Mouse (Mus musculus): ENCODE data around the gene Slc25a44. TPM values are rescaled to one million over a fixed set of nuclear protein-coding genes. Genes with fewer than 3 reads are reported as not detected.
"Not testable (repeated sequence)": the region's sequence is repeated elsewhere in the genome, so short reads cannot be mapped to it uniquely, and the experiment has no call there.

The Slc25a44 gene
- polyA plus RNA-seq, 1 experiment from 2014 or later, result 10.4 TPM

- ATAC-seq (ENCODE audit: low read depth) (peak; percentile 91), DNase-seq (peak; percentile 91)
- H3K4me1 ChIP-seq (replicated peaks), result peaks cover 75% of the 10 kb centered on the region
- H3K4me3 ChIP-seq (replicated peaks), result peak within 1 kb of the TSS; percentile 77
- peaks cover 43% of the 10 kb centered on the region for H3K36me3 ChIP-seq
- H3K27me3 ChIP-seq, result no peaks in the 10 kb centered on the region
- H3K27ac ChIP-seq, result peak within 1 kb of the TSS; percentile 91
- H3K9ac ChIP-seq, result peak within 1 kb of the TSS; percentile 86
- under 1% methylated on average over 54 of the region's 54 CpGs for WGBS (ENCODE audit: insufficient replicate concordance)
- no peaks in the 10 kb centered on the region for H3K9me3 ChIP-seq (replicated peaks)
- H3K4me2 ChIP-seq, result peak within 1 kb of the TSS; percentile 92
Observed at GRCm38 (mm10) chr3:88409741-88410644, 14.9 kb downstream of the Slc25a44 start, which contains the start of gene Pmf1. TSS of gene Pmf1 (minus strand) at chr3:88410331.

GRCm38 (mm10) chr3:88408953-88409352 is 16.0 kb downstream of the Slc25a44 start:
- Histone ChIP-seq H3K27me3 (no peaks in the 10 kb centered on the region), H3K27ac (peak overlapping the region; percentile 91), H3K36me3 (peaks cover 43% of the 10 kb centered on the region), H3K9ac (peak overlapping the region; percentile 86), H3K4me2 (peak overlapping the region; percentile 92), H3K4me3 (replicated peaks) (peak overlapping the region; percentile 77), H3K4me1 (replicated peaks) (peaks cover 71% of the 10 kb centered on the region), H3K9me3 (replicated peaks) (no peaks in the 10 kb centered on the region)
- no peak for DNase-seq
- WGBS (ENCODE audit: insufficient replicate concordance), result 32% methylated on average over 5 of the region's 5 CpGs
- no peak for ATAC-seq (ENCODE audit: low read depth)

- ATAC-seq (ENCODE audit: low read depth) (no peak), DNase-seq (no peak)
- 53% methylated on average over 7 of the region's 7 CpGs for WGBS (ENCODE audit: insufficient replicate concordance)
- Histone ChIP-seq H3K27me3 (no peaks in the 10 kb centered on the region), H3K27ac (no peak overlapping the region), H3K4me2 (peak overlapping the region; percentile 2; the same call in 1 of the 2 replicates), H3K4me1 (replicated peaks) (peaks cover 58% of the 10 kb centered on the region), H3K4me3 (replicated peaks) (no peak overlapping the region; the same call in 1 of the 2 replicates), H3K9me3 (replicated peaks) (no peaks in the 10 kb centered on the region), H3K9ac (peak overlapping the region; percentile 4; the same call in 1 of the 2 replicates), H3K36me3 (peaks cover 40% of the 10 kb centered on the region)
Observed at GRCm38 (mm10) chr3:88407529-88407928, 17.4 kb downstream of the Slc25a44 start.

- DNase-seq, result peak; percentile 63
- no peaks in the 10 kb centered on the region for H3K9me3 ChIP-seq (replicated peaks)
- no peak for ATAC-seq (ENCODE audit: low read depth)
- no peak overlapping the region for H3K4me3 ChIP-seq (replicated peaks)
- 4% methylated on average over 2 of the region's 2 CpGs for WGBS (ENCODE audit: insufficient replicate concordance)
- no peak overlapping the region for H3K27ac ChIP-seq
- peaks cover 40% of the 10 kb centered on the region for H3K36me3 ChIP-seq
- H3K4me2 ChIP-seq, result 0 out of 2 replicates have a peak overlapping the region, but pooled peaks have one; percentile 2
- peak overlapping the region; percentile 22; the same call in 1 of the 2 replicates for H3K9ac ChIP-seq
- no peaks in the 10 kb centered on the region for H3K27me3 ChIP-seq
- peaks cover 54% of the 10 kb centered on the region for H3K4me1 ChIP-seq (replicated peaks)
Observed at GRCm38 (mm10) chr3:88407090-88407489, 17.8 kb downstream of the Slc25a44 start.

GRCm38 (mm10) chr3:88403522-88404230 is 21.3 kb downstream of the Slc25a44 start:
- no peak overlapping the region for H3K4me3 ChIP-seq (replicated peaks)
- DNase-seq (no peak), ATAC-seq (ENCODE audit: low read depth) (no peak)
- no peak overlapping the region for H3K27ac ChIP-seq
- no peaks in the 10 kb centered on the region for H3K9me3 ChIP-seq (replicated peaks)
- H3K9ac ChIP-seq, result no peak overlapping the region
- 86% methylated on average over 10 of the region's 10 CpGs for WGBS (ENCODE audit: insufficient replicate concordance)
- H3K4me2 ChIP-seq, result no peak overlapping the region
- no peaks in the 10 kb centered on the region for H3K27me3 ChIP-seq
- H3K4me1 ChIP-seq (replicated peaks), result peaks cover 26% of the 10 kb centered on the region
- peaks cover 48% of the 10 kb centered on the region for H3K36me3 ChIP-seq

GRCm38 (mm10) chr3:88398666-88399065 is 26.3 kb downstream of the Slc25a44 start:
- Histone ChIP-seq H3K4me3 (replicated peaks) (no peak overlapping the region), H3K27me3 (no peaks in the 10 kb centered on the region), H3K27ac (no peak overlapping the region), H3K9me3 (replicated peaks) (no peaks in the 10 kb centered on the region), H3K4me2 (no peak overlapping the region), H3K36me3 (peaks cover 70% of the 10 kb centered on the region), H3K9ac (no peak overlapping the region), H3K4me1 (replicated peaks) (no peaks in the 10 kb centered on the region)
- ATAC-seq (ENCODE audit: low read depth), result no peak
- WGBS (ENCODE audit: insufficient replicate concordance), result 84% methylated on average over 2 of the region's 2 CpGs
- DNase-seq, result no peak

GRCm38 (mm10) chr3:88395742-88396141 is 29.2 kb downstream of the Slc25a44 start:
- DNase-seq (no peak), ATAC-seq (ENCODE audit: low read depth) (no peak)
- no peak overlapping the region for H3K4me3 ChIP-seq (replicated peaks)
- no peaks in the 10 kb centered on the region for H3K27me3 ChIP-seq
- H3K9me3 ChIP-seq (replicated peaks), result no peaks in the 10 kb centered on the region
- peaks cover 52% of the 10 kb centered on the region for H3K36me3 ChIP-seq
- 83% methylated on average over 8 of the region's 8 CpGs for WGBS (ENCODE audit: insufficient replicate concordance)
- H3K4me1 ChIP-seq (replicated peaks), result no peaks in the 10 kb centered on the region
- H3K9ac ChIP-seq, result no peak overlapping the region
- H3K4me2 ChIP-seq, result no peak overlapping the region
- H3K27ac ChIP-seq, result no peak overlapping the region

GRCm38 (mm10) chr3:88395288-88395687 is 29.7 kb downstream of the Slc25a44 start:
- H3K27me3 ChIP-seq, result no peaks in the 10 kb centered on the region
- H3K9me3 ChIP-seq (replicated peaks), result no peaks in the 10 kb centered on the region
- no peak overlapping the region for H3K4me2 ChIP-seq
- DNase-seq (no peak), ATAC-seq (ENCODE audit: low read depth) (no peak)
- no peak overlapping the region for H3K9ac ChIP-seq
- peaks cover 54% of the 10 kb centered on the region for H3K36me3 ChIP-seq
- no peak overlapping the region for H3K27ac ChIP-seq
- H3K4me1 ChIP-seq (replicated peaks), result no peaks in the 10 kb centered on the region
- WGBS (ENCODE audit: insufficient replicate concordance), result 90% methylated on average over 6 of the region's 6 CpGs
- no peak overlapping the region for H3K4me3 ChIP-seq (replicated peaks)

- no peak overlapping the region for H3K9ac ChIP-seq
- ATAC-seq (ENCODE audit: low read depth), result no peak
- no peak for DNase-seq
- no peaks in the 10 kb centered on the region for H3K27me3 ChIP-seq
- H3K36me3 ChIP-seq, result peaks cover 47% of the 10 kb centered on the region
- H3K4me2 ChIP-seq, result no peak overlapping the region
- WGBS (ENCODE audit: insufficient replicate concordance), result 83% methylated on average over 9 of the region's 9 CpGs
- H3K4me3 ChIP-seq (replicated peaks), result no peak overlapping the region
- no peaks in the 10 kb centered on the region for H3K4me1 ChIP-seq (replicated peaks)
- H3K9me3 ChIP-seq (replicated peaks), result no peaks in the 10 kb centered on the region
- no peak overlapping the region for H3K27ac ChIP-seq
Observed at GRCm38 (mm10) chr3:88393776-88394375, 31.1 kb downstream of the Slc25a44 start.

- no peaks in the 10 kb centered on the region for H3K27me3 ChIP-seq
- H3K4me3 ChIP-seq (replicated peaks), result no peak within 1 kb of the TSS
- H3K27ac ChIP-seq, result no peak within 1 kb of the TSS
- WGBS (ENCODE audit: insufficient replicate concordance), result 71% methylated on average over 5 of the region's 5 CpGs
- no peaks in the 10 kb centered on the region for H3K36me3 ChIP-seq
- ATAC-seq (ENCODE audit: low read depth) (no peak), DNase-seq (no peak)
- no peak within 1 kb of the TSS for H3K9ac ChIP-seq
- no peak within 1 kb of the TSS for H3K4me2 ChIP-seq
- H3K4me1 ChIP-seq (replicated peaks), result peaks cover 8% of the 10 kb centered on the region
- no peaks in the 10 kb centered on the region for H3K9me3 ChIP-seq (replicated peaks)
Observed at GRCm38 (mm10) chr3:88384364-88384763, 40.6 kb downstream of the Slc25a44 start, which contains the start of gene Bglap. TSS of gene Bglap (minus strand) at chr3:88384464.

- H3K4me2 ChIP-seq; H3K27ac ChIP-seq; ATAC-seq (ENCODE audit: low read depth); H3K4me1 ChIP-seq (replicated peaks); H3K9me3 ChIP-seq (replicated peaks); H3K9ac ChIP-seq; H3K27me3 ChIP-seq; H3K36me3 ChIP-seq; DNase-seq; H3K4me3 ChIP-seq (replicated peaks): not testable (repeated sequence)
- WGBS (ENCODE audit: insufficient replicate concordance), result 10% methylated on average over 1 of the region's 7 CpGs
Observed at GRCm38 (mm10) chr3:88382383-88382782, 42.6 kb downstream of the Slc25a44 start.
